ENCODE assay signal across 8 mouse cellular contexts in the genomic region with DNA sequence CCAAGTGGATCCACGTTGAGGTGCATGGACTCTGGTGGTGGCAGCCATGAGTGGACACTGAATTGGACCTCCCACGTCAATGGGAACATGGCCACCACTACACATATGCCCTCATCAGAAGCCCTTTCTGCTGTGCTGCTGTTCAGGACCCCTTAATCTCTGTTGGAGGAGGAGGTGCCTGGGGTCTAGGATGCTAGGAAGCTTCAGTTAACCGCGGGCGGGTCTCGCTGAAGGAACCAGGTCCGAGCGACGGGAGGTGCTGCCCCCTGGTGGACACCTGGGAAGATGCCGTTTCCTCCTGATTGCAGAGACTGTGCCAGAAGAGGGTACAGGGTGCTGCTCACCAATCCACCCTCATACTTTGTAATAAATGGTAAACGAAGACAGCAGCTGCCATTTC. TPM values are rescaled to one million over a fixed set of nuclear protein-coding genes. Genes with fewer than 3 reads are reported as not detected.
A peak's percentile ranks its signal among the peaks of the same experiment; 100 is the strongest.
DNase-seq lines count a peak whose midpoint lies in the region; ATAC-seq and TF ChIP-seq lines count a peak whose summit lies in the region.

No protein-coding gene starts in this region.

- no peak for TF ChIP-seq EP300 in MEL (IDR thresholded peaks at IDR 0.05; ENCODE audit: low read depth in 1 of 2, low read length in 2 of 2)

- WGBS in kidney, embryonic 15.5 days, result 8% methylated on average over 11 of the region's 11 CpGs
- WGBS in neural tube, embryonic 14.5 days, result 10% methylated on average over 11 of the region's 11 CpGs

- no peaks in the 10 kb centered on the region; the same call in 1 of the 2 replicates for H3K79me2 ChIP-seq in MEL (ENCODE audit: control insufficient read depth, insufficient read depth, low read length, poor library complexity)

- ATAC-seq in kidney, embryonic 15.5 days (replicated peaks; ENCODE audit: low FRiP score), result no peak
- ATAC-seq in neural tube, embryonic 14.5 days (ENCODE audit: low read depth), result peak; percentile 32; the same call in 1 of the 2 replicates

- H3K4me1 ChIP-seq in MEL (ENCODE audit: control insufficient read depth in 1 of 2, insufficient read depth in 2 of 2, low read length in 2 of 2), result peaks cover 8 to 52% of the 10 kb centered on the region in 2 experiments
- peaks cover 14% of the 10 kb centered on the region for H3K4me1 ChIP-seq in kidney, embryonic 15.5 days
- H3K4me1 ChIP-seq in neural tube, embryonic 14.5 days (ENCODE audit: control insufficient read depth, insufficient read depth, low read length), result 0 out of 2 replicates have a peak, but pooled peaks cover 2% of the 10 kb centered on the region

- H3K4me2 ChIP-seq in kidney, embryonic 15.5 days, result 0 out of 2 replicates have a peak overlapping the region, but pooled peaks have one; percentile 15
- H3K4me2 ChIP-seq in neural tube, embryonic 14.5 days (ENCODE audit: low read depth, low read length), result no peak overlapping the region

- H3K36me3 ChIP-seq in MEL (ENCODE audit: control insufficient read depth in 1 of 2, insufficient read depth in 2 of 2, low read length in 2 of 2), result peaks cover 12 to 39% of the 10 kb centered on the region in 2 experiments
- no peaks in the 10 kb centered on the region for H3K36me3 ChIP-seq in kidney, embryonic 15.5 days
- H3K36me3 ChIP-seq in neural tube, embryonic 14.5 days (ENCODE audit: control insufficient read depth, insufficient read depth, low read length), result no peaks in the 10 kb centered on the region

- H3K9me3 ChIP-seq in MEL (replicated peaks; ENCODE audit: insufficient read depth, low read length), result no peaks in the 10 kb centered on the region
- H3K9me3 ChIP-seq in kidney, embryonic 15.5 days (replicated peaks), result no peaks in the 10 kb centered on the region
- no peaks in the 10 kb centered on the region for H3K9me3 ChIP-seq in neural tube, embryonic 14.5 days (ENCODE audit: control insufficient read depth, low read length)

- no peak for TF ChIP-seq POLR2A in MEL (IDR thresholded peaks at IDR 0.05; ENCODE audit: control insufficient read depth in 1 of 2, insufficient read depth in 1 of 2, low read depth in 1 of 2, low read length in 2 of 2, poor library complexity in 1 of 2)

- H3K27ac ChIP-seq in MEL (ENCODE audit: control insufficient read depth, low read depth, low read length), result peak overlapping the region; percentile 81; the same call in 1 of the 2 replicates
- H3K27ac ChIP-seq in kidney, embryonic 15.5 days, result no peak overlapping the region
- H3K27ac ChIP-seq in neural tube, embryonic 14.5 days (ENCODE audit: low read depth, low read length), result no peak overlapping the region

- peak; percentile 43 for TF ChIP-seq RAD21 in MEL (IDR thresholded peaks at IDR 0.05; ENCODE audit: low read depth, low read length)

- peak; percentile 74 to 95 (median 79) for TF ChIP-seq CTCF in MEL (IDR thresholded peaks at IDR 0.05 in 2 of 3, conservative IDR thresholded peaks at IDR 0.05 in 1 of 3; ENCODE audit: control insufficient read depth in 1 of 3, insufficient read depth in 1 of 3, low read depth in 2 of 3, low read length in 3 of 3, poor library complexity in 1 of 3, severe bottlenecking in 1 of 3)

- H3K4me3 ChIP-seq in MEL (ENCODE audit: control insufficient read depth in 1 of 2, insufficient read depth in 1 of 2, low read depth in 2 of 2, low read length in 2 of 2), result no peak overlapping the region
- H3K4me3 ChIP-seq in kidney, embryonic 15.5 days (replicated peaks), result no peak overlapping the region
- no peak overlapping the region for H3K4me3 ChIP-seq in neural tube, embryonic 14.5 days (ENCODE audit: low read depth, low read length)

- no peaks in the 10 kb centered on the region for H3K27me3 ChIP-seq in MEL (ENCODE audit: control insufficient read depth in 1 of 2, insufficient read depth in 2 of 2, low read length in 2 of 2)
- H3K27me3 ChIP-seq in kidney, embryonic 15.5 days, result no peaks in the 10 kb centered on the region
- H3K27me3 ChIP-seq in neural tube, embryonic 14.5 days (ENCODE audit: control insufficient read depth, insufficient read depth, low read length), result no peaks in the 10 kb centered on the region

- DNase-seq in 3134 (ENCODE audit: extremely low read depth, insufficient read length, low spot score) (peak; percentile 57), MEL (ENCODE audit: low read depth, low spot score) (peak; percentile 72)
- DNase-seq in cerebellum, postnatal 10 days, result peak; percentile 89 to 93
- peak; percentile 64 to 68 for DNase-seq in frontal cortex, postnatal 36 days (ENCODE audit: low spot score in 2 of 2)
- DNase-seq in lung, adult 18-20 months, result peak; percentile 57 to 58
- DNase-seq in thymus, postnatal 10 days (ENCODE audit: low spot score in 2 of 2), result peak; percentile 74 to 92

- H3K9ac ChIP-seq in MEL (ENCODE audit: control insufficient read depth, low read depth, low read length, poor library complexity, severe bottlenecking), result no peak overlapping the region
- H3K9ac ChIP-seq in kidney, embryonic 15.5 days, result no peak overlapping the region
- no peak overlapping the region for H3K9ac ChIP-seq in neural tube, embryonic 14.5 days (replicated peaks; ENCODE audit: low read depth, low read length)

TF ChIP-seq in MEL, 35 proteins besides CTCF, POLR2A, EP300 and RAD21:
- TF ChIP-seq ZC3H11A (IDR thresholded peaks at IDR 0.05; ENCODE audit: low read depth, low read length) (peak; percentile 24; the same call in 1 of the 2 replicates), SMC3 (IDR thresholded peaks at IDR 0.05; ENCODE audit: low read depth, low read length) (peak; percentile 60), NRF1 (IDR thresholded peaks at IDR 0.05; ENCODE audit: insufficient read depth, low read depth, low read length, poor library complexity, severe bottlenecking) (no peak)

RNA-seq across cellular contexts. Expression of a gene that starts 14.6 kb away (rescaled TPM):
- total RNA-seq in MEL (2012; rRNA removed), result 47.5 and 54.6 TPM in 2 replicates
- polyA plus RNA-seq in MEL (2012; ENCODE audit: insufficient read depth in 1 of 2, insufficient read length in 2 of 2, low read depth in 1 of 2, low replicate concordance in 2 of 2, missing spikeins in 1 of 2), result 10 to 100 TPM in 1 of 2 experiments, not detected in 1; 95.3 TPM
- polyA plus RNA-seq in kidney, embryonic 15.5 days (2015; fragmentation: Nextera tagmentation; extraction: Ambion mirVana), result 28.0 and 32.8 TPM in 2 replicates
- 32.9 and 34.9 TPM in 2 replicates for polyA plus RNA-seq in neural tube, embryonic 14.5 days (2014; fragmentation: Nextera tagmentation; extraction: Ambion mirVana)

RNA-seq across cellular contexts. Expression of a gene that starts 14.8 kb away (rescaled TPM):
- total RNA-seq in MEL (2012; rRNA removed), result 175 and 256 TPM in 2 replicates
- 100 to 1,000 TPM in 1 of 2 experiments, not detected in 1; 188 TPM for polyA plus RNA-seq in MEL (2012; ENCODE audit: insufficient read depth in 1 of 2, insufficient read length in 2 of 2, low read depth in 1 of 2, low replicate concordance in 2 of 2, missing spikeins in 1 of 2)
- polyA plus RNA-seq in kidney, embryonic 15.5 days (2015; fragmentation: Nextera tagmentation; extraction: Ambion mirVana), result 4.9 and 5.5 TPM in 2 replicates
- polyA plus RNA-seq in neural tube, embryonic 14.5 days (2014; fragmentation: Nextera tagmentation; extraction: Ambion mirVana), result 2.0 and 2.1 TPM in 2 replicates

RNA-seq across cellular contexts. Expression of a gene that starts 35.8 kb away (rescaled TPM):
- total RNA-seq in MEL (2012; rRNA removed), result not detected in 2 replicates
- polyA plus RNA-seq in MEL (2012; ENCODE audit: insufficient read depth in 1 of 2, insufficient read length in 2 of 2, low read depth in 1 of 2, low replicate concordance in 2 of 2, missing spikeins in 1 of 2), result not detected
- 0.28 TPM in 1 of 2 replicates, not detected in the other for polyA plus RNA-seq in kidney, embryonic 15.5 days (2015; fragmentation: Nextera tagmentation; extraction: Ambion mirVana)
- not detected in 2 replicates for polyA plus RNA-seq in neural tube, embryonic 14.5 days (2014; fragmentation: Nextera tagmentation; extraction: Ambion mirVana)

RNA-seq across cellular contexts. Expression of a gene that starts 51.1 kb away (rescaled TPM):
- not detected in 2 replicates for total RNA-seq in MEL (2012; rRNA removed)
- not detected for polyA plus RNA-seq in MEL (2012; ENCODE audit: insufficient read depth in 1 of 2, insufficient read length in 2 of 2, low read depth in 1 of 2, low replicate concordance in 2 of 2, missing spikeins in 1 of 2)
- polyA plus RNA-seq in kidney, embryonic 15.5 days (2015; fragmentation: Nextera tagmentation; extraction: Ambion mirVana), result 0.43 TPM in 1 of 2 replicates, not detected in the other
- 0.32 and 0.99 TPM in 2 replicates for polyA plus RNA-seq in neural tube, embryonic 14.5 days (2014; fragmentation: Nextera tagmentation; extraction: Ambion mirVana)
